Mouse (Mus musculus): ENCODE results near the gene Alpl.

The Alpl gene

DNA sequence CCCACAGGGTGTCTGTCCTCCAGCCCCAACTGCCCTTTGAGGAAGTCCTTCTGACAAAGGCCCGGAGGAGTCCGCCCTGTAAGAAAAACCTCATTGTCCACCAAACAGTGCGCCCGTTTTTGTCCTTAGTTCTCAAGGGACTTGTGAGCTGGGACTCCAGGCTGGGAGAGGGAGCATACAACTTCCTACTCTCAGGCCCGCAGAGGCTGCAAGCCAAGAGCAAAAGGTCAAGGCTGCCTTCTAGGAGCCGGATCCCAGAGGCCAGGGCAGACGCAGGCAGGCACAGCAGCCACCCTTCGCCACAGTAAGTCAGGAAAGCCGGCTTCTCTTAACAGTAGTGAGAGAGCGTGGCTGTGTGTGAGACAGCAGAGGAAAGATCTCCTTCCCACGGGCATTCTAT is 4.1 kb upstream of the Alpl start:
- DNase-seq (ENCODE audit: low read depth, low spot score) = peak; percentile 27

DNA sequence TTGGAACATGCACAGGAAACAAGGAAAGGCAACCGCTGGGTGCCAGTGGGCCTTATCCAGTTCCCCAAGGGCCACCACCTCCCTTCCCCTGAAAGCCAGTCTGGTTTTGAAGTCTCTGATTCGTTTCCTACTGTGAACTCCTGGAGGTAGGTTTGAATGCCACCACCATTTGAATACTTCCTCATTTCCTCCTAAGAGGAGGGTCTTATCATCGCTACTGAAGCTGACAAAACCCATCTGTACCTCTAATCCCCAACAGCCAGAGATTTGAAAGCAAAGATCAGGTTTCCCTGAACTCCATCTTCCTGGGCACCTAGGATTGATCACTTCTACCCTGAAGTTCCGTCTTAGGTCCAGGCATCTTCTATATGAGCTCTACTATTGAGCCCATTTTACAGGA is 854 bp upstream of the Alpl start:
- no peak for DNase-seq (ENCODE audit: low read depth, low spot score)

DNA sequence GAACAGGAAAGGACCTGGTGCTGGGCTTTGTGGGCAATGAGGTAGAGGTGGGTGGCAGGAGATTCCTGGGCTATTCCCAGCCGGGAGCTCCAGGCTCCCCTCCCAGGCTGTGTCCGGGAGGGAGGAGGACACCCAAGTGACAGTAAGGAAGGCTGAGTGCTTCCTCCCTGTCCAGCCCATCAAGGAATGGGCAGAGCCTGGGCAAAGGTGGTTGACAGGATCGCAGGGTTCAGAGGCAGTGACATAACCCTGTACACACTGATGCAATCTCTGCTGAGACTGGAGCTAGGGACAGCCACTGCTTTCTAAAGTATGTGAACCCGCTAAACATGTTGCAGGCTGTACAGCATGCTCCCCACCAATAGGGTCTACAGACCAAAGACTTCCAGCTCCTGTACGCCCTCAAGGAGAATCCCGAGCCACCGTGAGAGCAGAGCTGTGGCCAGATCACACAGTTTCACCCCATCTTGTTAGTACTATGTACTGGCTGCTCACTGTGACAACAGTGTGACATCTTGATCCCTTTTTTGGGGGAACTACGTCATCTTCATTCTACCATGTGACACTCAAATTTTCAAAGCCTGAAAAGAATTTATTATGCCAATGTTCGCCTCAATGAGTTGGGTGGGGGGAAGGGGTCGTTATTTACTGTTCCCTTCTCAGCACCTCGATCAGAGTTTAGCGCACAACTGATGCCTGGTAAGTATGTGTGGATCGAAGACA is 1.8 kb downstream of the Alpl start:
- DNase-seq (ENCODE audit: low read depth, low spot score) = no peak

DNA sequence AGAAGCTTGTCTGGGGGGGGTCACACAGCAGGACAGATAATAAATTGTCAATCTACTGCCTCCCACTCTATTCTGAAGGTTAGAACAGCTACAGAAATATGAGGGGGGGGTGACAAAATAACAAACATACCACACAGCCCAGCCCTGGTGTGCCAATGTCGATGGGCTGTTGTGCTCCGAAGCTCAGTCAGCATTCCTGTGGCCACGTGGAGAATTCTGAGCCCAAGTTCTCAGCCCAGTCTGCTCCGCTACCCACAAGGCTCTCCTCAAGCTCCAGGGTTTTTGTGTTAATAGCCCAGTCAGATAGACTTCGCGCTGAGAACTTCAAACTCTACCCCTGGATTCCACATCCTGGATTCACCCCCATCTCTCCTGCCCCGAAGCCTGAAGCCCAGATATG is 2.6 kb downstream of the Alpl start:
- DNase-seq (ENCODE audit: low read depth, low spot score) = no peak

DNA sequence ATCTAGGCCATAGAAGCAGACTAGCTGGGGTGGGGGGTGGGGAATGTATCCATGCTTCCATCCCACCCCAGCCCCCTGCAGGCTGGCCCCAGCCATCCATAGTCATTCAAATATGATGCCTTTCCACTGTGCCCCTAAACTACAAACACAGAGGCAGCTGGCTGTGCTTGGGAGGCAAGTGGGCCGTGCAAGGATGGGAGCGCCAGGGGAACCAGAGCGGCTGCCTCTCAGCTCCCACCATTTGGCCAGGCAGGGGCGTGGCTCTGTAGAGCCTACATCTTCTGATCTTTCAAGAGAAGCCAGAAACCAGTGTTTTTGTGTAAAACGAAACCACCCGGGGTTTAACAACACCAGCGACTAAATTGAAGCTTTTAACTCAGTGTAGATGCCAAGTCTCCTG is 4.7 kb downstream of the Alpl start:
- no peak for DNase-seq (ENCODE audit: low read depth, low spot score)

DNA sequence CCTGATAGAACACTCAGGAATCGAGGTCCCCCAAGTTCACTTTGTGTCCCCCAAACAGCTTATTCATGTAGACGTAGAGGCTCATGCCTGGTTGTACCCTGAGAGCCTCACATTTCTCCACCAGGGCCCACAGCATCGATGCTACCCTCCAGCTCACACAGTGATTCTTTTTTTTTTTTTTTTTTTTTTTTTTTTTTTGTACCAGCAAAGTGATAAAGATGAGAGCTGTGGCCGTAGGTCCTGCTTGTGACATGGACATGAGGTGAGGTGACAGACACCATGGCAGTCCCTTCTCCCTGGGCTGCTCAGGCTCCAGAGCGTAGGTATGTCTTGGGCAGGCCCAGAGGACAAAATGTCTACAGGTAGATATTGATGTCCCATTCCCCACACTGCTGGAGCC is 5.2 kb downstream of the Alpl start:
- DNase-seq (ENCODE audit: low read depth, low spot score) = no peak

DNA sequence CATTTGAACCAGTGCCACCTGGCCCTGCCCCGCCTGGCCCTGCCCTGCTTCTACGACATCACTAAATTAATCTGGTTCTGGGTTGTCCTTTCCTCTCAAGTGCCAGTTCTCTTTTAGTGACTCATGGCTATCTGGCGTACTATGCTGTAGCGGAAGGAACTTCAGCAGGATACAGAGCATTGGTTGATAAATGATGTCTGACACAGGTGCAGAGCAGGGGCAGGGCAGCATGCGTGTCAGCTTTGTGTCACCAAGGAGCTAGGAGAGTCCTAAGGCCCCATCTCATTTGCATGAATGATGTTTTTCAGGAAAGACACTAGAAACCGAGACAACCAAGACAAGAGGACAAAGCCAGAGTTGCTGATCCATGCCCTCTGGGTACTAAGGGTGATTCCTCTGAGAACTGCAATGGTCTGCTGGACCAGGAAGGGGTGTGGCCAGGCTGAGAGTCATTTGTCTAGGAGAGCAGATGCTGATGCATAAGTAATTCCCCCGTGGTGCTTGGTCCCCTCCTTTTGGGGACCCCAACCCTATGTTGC is 7.6 kb downstream of the Alpl start:
- no peak for DNase-seq (ENCODE audit: low read depth, low spot score)

DNA sequence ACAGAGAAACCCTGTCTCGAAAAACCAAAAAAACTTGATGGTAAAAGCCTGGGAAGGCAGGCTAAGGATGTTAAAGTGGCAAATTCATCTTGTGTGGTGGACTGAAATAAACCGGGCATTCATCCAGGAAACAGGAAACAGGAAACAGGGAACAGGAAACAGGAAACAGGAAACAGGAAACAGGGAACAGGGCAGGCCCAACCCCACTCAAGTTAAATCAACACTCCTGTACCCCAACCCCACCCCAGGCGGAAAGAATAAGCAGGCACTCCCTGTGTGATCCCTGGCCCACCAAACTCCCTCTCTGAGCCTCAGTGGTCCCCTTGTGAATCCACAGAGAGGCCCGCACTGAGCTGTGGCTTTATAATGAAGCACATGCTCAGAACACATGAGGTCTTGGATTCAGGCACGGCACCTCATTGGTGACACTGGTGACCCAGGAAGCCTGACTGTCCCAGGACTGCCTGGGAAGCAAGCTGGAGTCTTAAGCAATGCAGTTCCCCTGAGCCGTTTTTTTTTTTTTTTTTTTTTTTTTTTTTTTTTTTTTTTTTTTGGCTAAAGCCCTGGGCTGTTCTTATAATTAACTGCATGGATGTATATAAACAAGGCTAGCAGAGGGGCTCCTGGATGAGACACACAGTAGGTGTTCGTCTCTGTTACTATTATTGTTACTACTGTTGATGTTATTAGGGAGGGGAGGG is 8.4 kb downstream of the Alpl start:
- DNase-seq (ENCODE audit: low read depth, low spot score) = no peak

DNA sequence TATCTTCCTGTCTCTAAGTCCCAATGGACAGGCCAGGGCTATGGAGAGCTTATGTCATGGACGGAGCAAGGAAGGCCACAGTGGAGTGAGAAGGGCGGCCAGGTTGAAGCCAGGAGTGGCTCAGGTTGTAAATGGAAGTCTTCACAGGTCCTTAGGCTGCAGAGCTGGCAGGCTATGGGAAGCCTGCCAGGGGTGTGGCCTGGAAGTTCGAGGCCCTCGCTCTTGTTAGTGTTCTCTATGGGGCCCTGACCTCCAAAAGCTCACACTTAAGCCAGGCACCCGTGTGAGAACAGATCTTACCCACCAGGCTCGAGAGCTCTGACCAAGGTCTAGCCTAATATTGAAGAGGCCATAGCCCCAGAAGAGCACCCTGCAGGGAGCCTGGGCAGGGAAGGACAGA is 9.7 kb downstream of the Alpl start:
- no peak for DNase-seq (ENCODE audit: low read depth, low spot score)

DNA sequence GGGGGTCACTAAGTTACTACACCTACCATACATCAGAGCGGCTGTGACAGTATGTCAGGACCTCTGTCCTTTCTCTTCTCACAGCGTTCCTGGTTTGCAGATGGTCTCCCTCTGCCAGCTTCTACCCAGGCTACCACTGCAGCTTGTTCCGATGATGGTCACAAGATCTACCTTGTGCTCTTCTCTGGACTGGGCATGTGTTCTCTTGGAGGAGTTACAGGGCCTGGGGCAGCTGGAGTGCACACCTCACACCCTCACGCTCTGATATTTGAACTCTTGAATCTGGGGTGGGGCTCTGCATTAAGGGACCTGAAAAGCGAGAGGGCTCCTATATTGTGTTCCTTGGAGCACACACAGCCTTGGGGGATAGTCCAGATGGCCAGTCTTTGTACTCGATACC is 10.9 kb downstream of the Alpl start:
- no peak for DNase-seq (ENCODE audit: low read depth, low spot score)

DNA sequence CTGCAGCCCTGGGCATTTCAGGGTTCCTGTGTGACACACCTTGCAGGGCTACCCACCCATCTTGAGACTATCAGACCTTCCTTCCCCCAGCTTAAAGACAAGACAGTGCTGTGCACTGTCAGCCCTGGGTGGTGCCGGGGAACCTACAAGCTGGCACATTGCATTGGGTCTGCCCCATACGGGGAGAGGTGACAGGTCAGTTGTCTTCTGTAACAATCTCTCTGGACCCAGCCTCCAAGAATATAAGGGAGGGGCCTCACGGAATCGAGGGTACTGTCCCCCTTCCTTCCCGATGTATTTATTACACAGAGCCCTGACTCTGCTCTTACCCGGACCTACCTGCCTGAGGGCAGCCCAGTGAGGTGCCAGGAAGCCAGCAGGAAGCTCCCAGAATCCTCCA is 11.4 kb downstream of the Alpl start:
- DNase-seq (ENCODE audit: low read depth, low spot score) = no peak

DNA sequence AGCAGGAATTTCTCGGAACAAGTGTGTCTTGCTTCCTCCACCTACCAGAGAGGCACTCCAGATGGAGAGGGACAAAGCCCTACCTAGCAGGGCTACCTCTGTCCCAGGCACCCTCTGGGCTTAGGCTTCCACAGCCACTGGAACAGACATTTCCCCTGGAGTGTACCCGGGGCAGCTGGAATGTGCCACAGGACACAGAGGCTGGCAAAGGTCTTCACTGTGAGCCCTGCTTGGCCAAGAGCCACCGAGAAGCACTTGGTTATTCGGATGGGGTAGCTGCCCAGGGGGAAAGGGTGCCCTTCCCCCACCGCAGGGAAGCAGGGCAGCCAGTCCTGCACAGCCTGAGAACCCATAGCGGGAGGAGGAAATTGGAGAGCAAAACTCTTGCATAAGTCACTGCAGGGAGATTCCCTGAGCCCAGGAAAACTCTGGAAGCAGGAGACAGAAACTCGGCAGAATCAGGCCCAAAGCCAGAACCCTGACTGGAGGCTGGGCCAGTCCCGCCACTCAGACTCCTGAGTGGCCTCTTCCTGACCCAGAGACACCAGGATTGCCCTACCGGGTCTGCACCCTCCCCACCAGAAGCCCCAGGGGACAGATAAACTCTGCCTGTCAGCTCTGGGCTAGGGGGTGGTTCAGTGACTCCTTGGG is 12.5 kb downstream of the Alpl start:
- peak; percentile 86 for DNase-seq (ENCODE audit: low read depth, low spot score)

DNA sequence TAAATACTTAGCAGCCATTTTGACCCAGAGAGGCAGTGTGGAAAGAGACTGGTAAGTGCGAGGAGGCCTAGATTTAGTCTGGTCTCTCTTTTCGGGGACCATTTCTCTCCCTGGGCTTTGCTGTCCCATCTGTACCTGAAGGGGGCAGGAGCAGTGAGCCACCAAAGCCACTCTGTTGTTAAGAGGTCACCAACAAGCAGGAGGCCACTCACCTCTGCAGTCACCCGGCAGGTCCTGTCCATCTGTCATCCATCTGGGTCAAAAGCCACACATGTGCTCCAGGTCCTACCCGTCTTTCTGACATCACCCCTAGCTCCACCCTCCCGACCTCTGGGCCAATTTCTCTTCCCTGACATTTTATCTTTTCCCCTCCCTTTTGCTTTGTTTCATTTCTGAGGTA is 14.2 kb downstream of the Alpl start:
- DNase-seq (ENCODE audit: low read depth, low spot score) = no peak

DNA sequence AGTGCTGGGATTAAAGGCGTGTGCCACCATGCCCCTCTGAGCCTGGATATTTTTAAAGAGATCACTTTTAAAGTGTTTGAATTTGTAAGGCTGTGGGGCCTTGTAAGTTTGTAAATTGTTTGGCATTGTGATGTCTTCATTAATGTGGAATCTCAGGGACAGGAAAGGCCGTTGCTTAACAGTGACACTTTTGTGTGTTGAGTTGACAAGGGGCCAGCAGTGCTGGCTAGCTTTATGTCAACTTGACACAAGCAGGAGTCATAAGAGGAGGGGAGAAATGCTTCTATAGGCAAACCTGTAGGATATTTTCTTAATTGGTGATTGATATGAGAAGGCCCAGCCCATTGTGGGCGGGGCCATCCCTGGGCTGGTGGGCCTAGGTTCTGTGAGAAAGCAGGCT is 15.2 kb downstream of the Alpl start:
- no peak for DNase-seq (ENCODE audit: low read depth, low spot score)

DNA sequence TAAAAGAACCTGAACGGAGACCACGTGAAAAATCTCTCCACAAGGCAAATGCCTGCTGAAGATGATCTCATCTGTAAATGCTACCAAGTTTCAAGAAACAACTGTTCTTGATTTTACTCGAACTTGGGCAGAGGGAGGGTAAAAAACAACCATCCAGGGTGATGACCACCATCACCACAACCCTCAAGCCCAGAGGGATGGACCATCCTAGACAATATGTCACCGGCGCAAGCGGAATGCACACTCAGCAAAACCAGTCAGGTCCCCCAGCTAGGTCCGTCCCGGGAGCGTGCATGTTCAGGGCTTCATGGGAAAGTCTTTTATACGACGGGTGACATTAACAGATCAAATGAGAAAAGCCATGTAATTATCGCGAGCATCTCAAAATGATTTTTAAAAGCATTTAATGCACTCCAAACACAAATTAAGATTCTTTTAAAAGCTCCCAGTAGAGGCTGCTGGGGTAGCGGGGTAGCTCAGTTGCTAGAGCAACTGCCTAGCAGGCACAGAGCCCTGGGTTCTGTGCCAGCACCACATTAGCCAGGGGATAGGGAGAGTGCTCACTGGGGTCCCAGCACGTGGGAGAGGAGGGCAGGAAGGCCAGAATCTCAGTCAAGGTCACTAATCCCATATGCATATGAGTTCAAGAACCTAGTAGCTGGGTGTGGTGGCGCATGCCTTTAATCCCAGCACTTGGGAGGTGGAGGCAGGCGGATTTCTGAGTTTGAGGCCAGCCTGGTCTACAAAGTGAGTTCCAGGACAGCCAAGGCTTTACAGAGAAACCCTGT is 17.6 kb downstream of the Alpl start:
- no peak for DNase-seq (ENCODE audit: low read depth, low spot score)

DNA sequence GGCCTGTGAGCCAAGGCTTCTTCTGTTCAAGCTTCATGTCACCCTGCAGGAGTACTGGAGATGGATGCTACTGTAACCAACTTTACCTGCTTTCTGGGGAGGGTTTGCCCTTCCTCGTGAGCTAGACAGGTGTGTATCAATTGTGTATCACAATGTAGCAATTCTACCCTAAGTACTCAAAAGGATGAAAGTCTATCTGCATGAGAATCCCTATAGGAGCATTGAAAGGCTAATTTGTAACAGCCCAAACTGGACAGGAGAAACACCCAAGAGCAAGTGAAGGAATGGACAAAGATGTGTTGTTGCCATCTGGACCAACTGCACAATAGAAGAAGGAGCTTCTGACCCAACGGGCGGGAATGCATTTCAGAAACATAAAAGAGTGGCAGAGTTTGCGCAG is 18.3 kb downstream of the Alpl start:
- no peak for DNase-seq (ENCODE audit: low read depth, low spot score)

DNA sequence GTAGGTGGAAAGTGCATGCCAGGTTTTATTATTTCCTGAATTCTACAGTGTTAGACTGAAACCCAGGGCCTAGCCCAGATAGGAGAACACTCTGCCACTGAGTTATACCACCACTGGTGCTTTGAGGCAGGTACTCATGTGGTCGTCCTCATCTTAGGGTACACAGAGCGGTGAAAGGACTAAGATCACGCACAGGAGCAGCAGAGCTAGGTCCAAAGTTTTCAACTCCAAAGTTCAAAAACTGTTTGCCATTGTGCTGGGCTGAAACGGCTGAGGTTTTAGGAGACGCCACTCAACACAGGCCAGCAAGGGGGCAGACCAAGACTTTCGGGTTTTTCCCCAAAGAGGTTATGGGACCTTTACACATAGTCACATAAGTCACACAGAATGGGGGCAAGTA is 21.7 kb downstream of the Alpl start:
- DNase-seq (ENCODE audit: low read depth, low spot score) = no peak

DNA sequence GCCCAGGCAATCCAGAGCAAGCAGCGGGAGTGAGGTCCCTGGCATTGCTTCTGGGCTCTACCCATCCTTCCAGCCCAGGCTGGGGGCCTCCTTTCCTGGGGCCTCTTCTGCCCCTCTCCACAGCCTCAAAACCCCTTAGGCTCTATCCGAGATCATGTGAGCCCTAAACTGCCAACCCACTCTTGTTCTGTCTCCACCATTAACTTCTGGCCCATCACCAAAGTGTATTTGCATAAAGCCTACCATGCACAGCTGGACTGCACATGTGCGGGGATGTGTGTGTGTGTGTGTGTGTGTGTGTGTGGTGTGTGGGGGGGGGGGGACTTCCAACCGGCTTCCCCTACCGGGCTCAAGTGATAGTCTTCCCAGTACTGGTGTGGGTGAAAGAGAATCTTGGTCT is 22.2 kb downstream of the Alpl start:
- DNase-seq (ENCODE audit: low read depth, low spot score) = no peak

DNA sequence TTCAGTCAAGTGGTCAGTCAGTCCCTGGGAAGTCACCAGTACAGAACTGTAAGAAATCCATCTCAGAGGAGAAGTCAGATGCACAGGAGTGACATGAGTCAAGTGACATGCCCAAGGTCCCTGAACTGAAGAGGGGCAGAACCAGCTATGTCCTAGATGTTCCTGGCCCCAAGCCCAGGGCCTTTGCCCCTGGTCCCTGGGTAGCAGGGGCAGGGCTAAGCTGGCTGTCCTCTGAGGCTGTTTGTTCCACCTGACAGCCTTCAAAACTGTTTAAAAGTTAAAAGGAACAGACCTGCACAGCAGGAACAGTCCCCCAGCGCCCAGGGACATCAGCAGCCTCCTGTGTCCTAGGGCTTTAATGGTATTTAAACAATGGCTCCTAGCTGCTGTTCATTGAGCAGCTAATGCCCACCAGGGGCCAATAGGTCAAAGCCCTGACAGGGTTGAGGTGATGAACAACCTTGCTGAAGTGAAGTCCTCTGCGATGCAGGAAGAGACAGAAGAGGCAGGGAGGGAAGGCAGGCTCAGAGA is 22.8 kb downstream of the Alpl start:
- no peak for DNase-seq (ENCODE audit: low read depth, low spot score)

DNA sequence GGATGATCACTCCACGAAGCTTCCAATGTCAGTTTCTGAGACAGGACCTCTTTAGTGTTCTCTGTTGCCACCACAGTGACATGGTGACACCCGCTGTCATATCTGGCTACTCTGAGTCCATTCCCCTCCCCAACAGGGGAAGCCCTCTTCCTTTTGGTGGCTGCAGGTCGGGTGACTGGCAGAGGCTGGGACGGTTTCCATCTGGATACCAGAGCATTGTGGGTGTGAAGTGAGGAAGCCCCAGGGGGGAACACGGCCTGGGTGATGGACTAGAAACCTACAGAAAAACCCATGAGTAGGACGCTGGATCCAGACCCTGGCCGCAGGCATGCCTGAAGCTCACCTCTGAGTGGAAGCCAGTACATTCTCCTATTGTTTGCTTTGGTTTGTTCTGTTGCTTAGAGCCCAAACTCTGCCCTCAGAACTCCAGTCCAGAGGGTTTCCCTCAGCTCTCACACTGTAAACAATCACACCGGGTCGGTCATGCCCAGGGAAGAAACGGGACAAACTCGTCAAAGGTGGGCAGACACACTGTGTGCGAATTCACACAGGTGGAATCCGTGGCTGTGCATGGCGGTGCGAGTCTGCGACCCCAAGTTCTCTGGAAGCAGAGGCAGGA is 23.6 kb downstream of the Alpl start:
- DNase-seq (ENCODE audit: low read depth, low spot score) = no peak

DNA sequence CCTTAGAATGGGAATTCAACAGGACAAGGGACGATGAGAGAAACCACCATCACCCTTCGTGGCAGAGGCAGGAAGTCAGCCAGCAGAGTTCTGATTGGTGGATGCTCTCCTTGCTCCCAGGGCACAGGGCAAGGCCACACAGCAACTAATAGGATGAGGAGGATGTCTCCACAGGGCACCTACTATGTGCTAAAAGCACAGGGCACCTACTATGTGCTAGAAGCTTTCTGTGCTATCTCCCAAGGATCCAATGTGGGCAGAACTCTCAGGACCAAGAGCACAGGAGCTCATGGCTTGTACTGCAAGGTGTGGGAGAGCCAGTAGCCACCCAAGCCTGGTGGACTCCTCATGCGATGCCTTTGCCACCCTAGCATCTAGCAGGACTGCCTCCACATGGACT is 24.4 kb downstream of the Alpl start:
- no peak for DNase-seq (ENCODE audit: low read depth, low spot score)

All from skeletal muscle tissue, adult 2 months (tissue).